Mouse (Mus musculus) erythroblast, adult 5-6 weeks (primary cell): ENCODE data around the gene Opcml. TPM values are rescaled to one million over a fixed set of nuclear protein-coding genes. Genes with fewer than 3 reads are reported as not detected.

Experiments used
- ATAC-seq: replicated peaks from 2 replicates; pipeline ENCODE4 v1.8.0; 2016; ENCODE audit warnings: moderate number of reproducible peaks, mild to moderate bottlenecking, moderate TSS enrichment, inconsistent platforms; ENCODE audit not compliant: poor library complexity, low FRiP score, severe bottlenecking
- total RNA-seq, 2 experiments: library from RNA; stranded (forward) in 1 of 2; stranded (reverse) in 1 of 2; fragments of 150-400 nt in 1 of 2; fragments of 200-764, 138-1000 nt in 1 of 2; gene quantifications; 2 replicates each; pipeline versions ENCODE4 v1.2.3 to v1.2.4; 2015 to 2017; ENCODE audit warnings: low replicate concordance in 2 of 2

Opcml gene
- total RNA-seq, 2 experiments from 2014 or later: not detected

DNA sequence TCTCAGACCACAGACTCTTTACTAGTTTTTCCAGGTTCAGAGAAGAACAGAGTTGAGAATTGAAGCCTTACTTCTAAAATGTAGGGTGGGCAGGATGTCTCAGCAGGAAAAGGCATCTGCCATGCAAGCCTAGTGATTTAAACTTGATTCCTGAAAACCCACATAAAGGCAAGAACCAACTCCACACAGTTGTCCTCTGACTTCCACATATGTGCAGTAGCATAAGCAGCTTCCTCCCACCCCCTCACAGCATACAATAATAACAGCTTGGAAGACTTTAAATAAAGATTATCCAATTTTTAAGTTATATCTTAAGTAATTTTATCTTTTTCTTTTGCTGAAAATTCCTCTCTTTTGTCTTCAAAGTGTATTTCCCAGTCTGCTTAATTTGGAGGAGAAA is 1150.3 kb downstream of the Opcml start:
- ATAC-seq: no peak

DNA sequence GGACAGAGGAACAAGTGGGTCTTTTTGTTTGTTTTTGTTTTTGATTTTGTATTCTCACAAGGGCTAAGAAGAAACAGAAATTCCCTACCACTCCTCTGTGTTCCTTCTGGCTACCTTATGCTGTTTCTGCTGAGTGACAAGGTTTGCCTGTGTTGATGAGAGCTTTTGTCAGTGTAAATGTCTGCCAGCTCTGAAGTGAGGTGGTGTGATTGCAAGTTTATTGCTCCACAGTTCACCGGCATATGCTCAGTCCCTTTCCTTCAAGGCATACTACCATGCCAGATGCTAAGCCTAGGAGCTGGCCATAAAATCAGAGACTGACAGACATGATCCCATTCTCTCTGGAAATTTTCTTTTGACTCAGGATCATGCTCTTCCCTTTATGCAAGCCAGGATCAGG is 1178.9 kb downstream of the Opcml start:
- ATAC-seq: no peak
